Mouse (Mus musculus) liver, embryonic 13.5 days (tissue): ENCODE measurements around the gene Igsf9b. TPM values are rescaled to one million over a fixed set of nuclear protein-coding genes. Genes with fewer than 3 reads are reported as not detected.

Experiments used
- ATAC-seq: fragments of 200-750 bp; cut with Nextera tagmentation; 2 replicates; pipeline ENCODE4 v1.8.0; 2017; ENCODE audit warnings: low read depth, mild to moderate bottlenecking, moderate number of reproducible peaks, moderate library complexity
- DNase-seq: peaks from one replicate; pipeline ENCODE4 v3.0.0; 2022
- H3K27ac ChIP-seq: fragments of 300-500 bp; sonication (generic); 2 replicates; pipeline ENCODE4 v1.5.1; 2015; ENCODE audit warnings: moderate library complexity, mild to moderate bottlenecking, inconsistent platforms
- H3K27me3 ChIP-seq: fragments of 300-500 bp; sonication (generic); 2 replicates; pipeline ENCODE4 v1.6.1; 2015; ENCODE audit warnings: mild to moderate bottlenecking, inconsistent platforms
- H3K36me3 ChIP-seq: fragments of 300-500 bp; sonication (generic); 2 replicates; pipeline ENCODE4 v1.6.1; 2015; ENCODE audit warnings: mild to moderate bottlenecking, inconsistent platforms
- H3K4me1 ChIP-seq: fragments of 300-500 bp; sonication (generic); replicated peaks from 2 replicates; pipeline ENCODE4 v1.6.1; 2015; ENCODE audit warnings: inconsistent platforms
- H3K4me2 ChIP-seq: fragments of 300-500 bp; sonication (generic); 2 replicates; pipeline ENCODE4 v1.6.1; 2015; ENCODE audit warnings: inconsistent platforms, mild to moderate bottlenecking, moderate library complexity
- H3K4me3 ChIP-seq: fragments of 300-500 bp; sonication (generic); replicated peaks from 2 replicates; pipeline ENCODE4 v1.5.1; 2015; ENCODE audit warnings: mild to moderate bottlenecking, inconsistent platforms
- H3K9ac ChIP-seq: fragments of 300-500 bp; sonication (generic); 2 replicates; pipeline ENCODE4 v1.6.1; 2015; ENCODE audit warnings: mild to moderate bottlenecking, inconsistent platforms
- H3K9me3 ChIP-seq: fragments of 300-500 bp; sonication (generic); replicated peaks from 2 replicates; pipeline ENCODE4 v1.6.1; 2016; ENCODE audit warnings: inconsistent platforms
- WGBS: fragments of 180-500 bp; shearing (Covaris S2); methylation state at CpG from one replicate; pipeline ENCODE4 v1.1.7; 2015; ENCODE audit not compliant: insufficient replicate concordance; 5-methylcytosine and 5-hydroxymethylcytosine counted together
- polyA plus RNA-seq: library from polyadenylated mRNA; unstranded; fragments of >200 nt; fragmentation: Nextera tagmentation; extraction: Ambion mirVana; gene quantifications from 2 replicates; pipeline ENCODE4 v1.2.1, GENCODE M21; 2015

The Igsf9b gene
- polyA plus RNA-seq, 1 experiment from 2014 or later, result 0.13 TPM

DNA sequence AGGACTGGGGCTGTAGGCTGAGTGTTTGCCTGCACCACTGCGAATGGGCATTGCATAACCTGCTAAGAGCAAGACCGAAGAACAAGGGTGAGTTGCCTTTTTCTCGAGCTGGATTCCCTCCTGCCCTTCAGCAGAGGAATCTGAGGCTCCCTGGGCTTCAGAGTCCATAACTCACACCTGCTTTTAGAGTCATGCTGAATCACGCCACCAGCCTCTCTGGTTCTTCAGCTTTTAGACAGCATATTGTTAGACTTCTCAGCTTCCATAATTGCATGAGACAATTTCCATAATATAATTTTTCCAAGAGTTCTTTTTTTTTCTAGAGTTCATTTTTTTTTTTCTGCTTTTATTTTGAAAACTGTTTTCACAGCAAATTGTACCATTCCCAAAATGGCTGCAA is 4.6 kb upstream of the Igsf9b start:
- Histone ChIP-seq H3K27ac (no peak overlapping the region), H3K4me1 (peaks cover under 1% of the 10 kb centered on the region; the same call in 1 of the 2 replicates), H3K9ac (no peak overlapping the region), H3K9me3 (no peaks in the 10 kb centered on the region), H3K4me3 (no peak overlapping the region), H3K4me2 (no peak overlapping the region), H3K36me3 (no peaks in the 10 kb centered on the region), H3K27me3 (peaks cover 23% of the 10 kb centered on the region)
- no peak for DNase-seq
- ATAC-seq, result no peak
- WGBS, result 42% methylated on average over 4 of the region's 4 CpGs

DNA sequence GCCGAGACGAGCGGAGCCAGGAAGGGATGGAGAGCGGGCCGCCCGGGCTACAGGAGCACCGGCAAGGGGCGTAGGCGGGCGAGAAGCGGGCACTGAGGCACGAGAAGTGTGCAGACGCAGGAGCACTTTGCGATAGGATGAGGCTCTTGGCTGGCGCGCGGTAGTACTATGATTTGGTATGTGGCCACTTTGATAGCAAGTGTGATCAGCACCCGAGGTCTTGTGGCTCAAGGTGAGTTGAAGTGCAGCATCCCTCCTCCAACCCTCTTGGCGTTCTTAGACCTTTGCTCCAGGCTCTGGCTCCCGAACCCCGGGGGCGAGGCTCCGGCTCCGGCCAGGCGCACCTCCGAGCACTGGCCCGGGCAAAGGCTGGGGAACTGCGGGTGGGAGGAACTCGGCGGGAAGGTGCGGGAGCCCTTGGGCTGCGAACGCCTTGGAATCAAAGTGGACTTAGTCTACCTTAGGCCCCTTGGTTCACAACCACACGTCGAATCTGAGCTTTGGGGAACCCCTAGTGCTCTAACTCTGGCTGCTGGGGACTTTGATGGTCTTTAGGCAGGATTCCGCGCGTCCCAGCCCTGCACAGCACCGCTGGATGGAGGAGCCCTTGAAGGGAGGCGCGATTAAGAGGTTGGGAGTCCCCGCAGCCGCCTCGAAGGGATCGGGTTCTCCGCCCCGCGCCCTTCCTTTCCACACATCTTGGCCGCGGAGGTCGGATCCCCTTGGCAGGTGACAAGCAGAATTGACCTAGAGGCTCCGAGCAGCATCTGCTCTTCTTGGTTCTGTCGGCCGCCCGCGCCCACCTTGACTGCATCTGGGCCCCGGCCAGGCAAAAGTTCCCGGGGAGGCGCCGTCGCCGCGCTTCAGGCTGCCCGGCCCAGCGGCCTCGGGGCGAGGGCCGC is 533 bp downstream of the Igsf9b start:
- H3K4me1 ChIP-seq, result peaks cover 8% of the 10 kb centered on the region; the same call in 1 of the 2 replicates
- H3K9me3 ChIP-seq, result no peaks in the 10 kb centered on the region
- H3K36me3 ChIP-seq, result no peaks in the 10 kb centered on the region
- DNase-seq (no peak), ATAC-seq (peak; percentile 21; the same call in 1 of the 2 replicates)
- peak overlapping the region; percentile 53 for H3K4me3 ChIP-seq
- peaks cover 61% of the 10 kb centered on the region for H3K27me3 ChIP-seq
- no peak overlapping the region for H3K9ac ChIP-seq
- H3K4me2 ChIP-seq, result peak overlapping the region; percentile 61
- no peak overlapping the region for H3K27ac ChIP-seq
- 2% methylated on average over 68 of the region's 68 CpGs for WGBS

DNA sequence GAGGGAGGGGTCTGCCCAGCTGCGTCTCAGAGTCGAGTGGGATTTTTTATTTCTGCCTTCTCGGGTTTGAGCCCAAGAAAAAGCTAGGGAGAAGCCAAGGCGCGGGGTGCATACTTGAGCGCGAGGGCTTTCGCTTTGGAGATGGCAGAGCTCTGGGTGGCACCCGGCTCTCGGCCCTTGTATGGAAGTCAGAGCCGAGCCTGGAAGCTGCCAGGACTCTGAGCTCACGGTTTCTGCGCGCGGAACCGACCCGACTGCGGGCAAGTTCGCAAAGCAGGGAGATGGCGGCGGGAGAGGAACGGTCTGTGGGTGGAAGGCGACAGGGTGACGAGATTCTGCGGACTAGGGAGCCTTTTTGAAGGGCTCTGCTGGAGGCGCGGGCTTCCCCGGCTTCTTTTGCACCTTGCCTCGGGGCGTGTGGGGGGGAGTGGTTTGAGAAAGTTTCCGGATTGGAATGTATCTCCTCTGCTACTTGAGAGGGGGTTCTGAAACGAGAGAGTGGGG is 1.2 kb downstream of the Igsf9b start:
- no peaks in the 10 kb centered on the region for H3K36me3 ChIP-seq
- H3K4me3 ChIP-seq, result peak overlapping the region; percentile 53
- H3K27me3 ChIP-seq, result peaks cover 61% of the 10 kb centered on the region
- no peak overlapping the region for H3K27ac ChIP-seq
- under 1% methylated on average over 32 of the region's 32 CpGs for WGBS
- ATAC-seq (no peak), DNase-seq (no peak)
- H3K4me1 ChIP-seq, result peaks cover 8% of the 10 kb centered on the region; the same call in 1 of the 2 replicates
- no peak overlapping the region for H3K9ac ChIP-seq
- H3K4me2 ChIP-seq, result peak overlapping the region; percentile 61
- no peaks in the 10 kb centered on the region for H3K9me3 ChIP-seq

DNA sequence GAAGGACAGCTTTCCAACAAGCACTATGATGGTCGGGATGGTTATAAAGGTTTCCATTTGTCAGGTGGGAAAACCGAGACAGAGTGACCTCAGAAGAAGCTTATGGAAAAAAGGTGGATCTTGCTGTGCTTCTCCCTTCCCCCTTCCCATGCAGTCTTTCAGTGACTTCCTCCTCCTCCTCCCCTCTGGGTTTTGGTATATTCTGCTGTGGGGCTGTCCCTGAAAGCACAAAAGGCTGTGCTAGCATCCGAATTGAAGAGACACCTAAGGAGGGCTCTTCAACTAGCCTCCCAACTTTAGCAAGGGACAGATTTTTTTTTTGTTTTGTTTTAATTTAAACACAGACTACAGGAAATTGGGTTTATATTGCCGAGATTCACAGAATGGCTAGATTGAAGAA is 1.7 kb downstream of the Igsf9b start:
- Histone ChIP-seq H3K4me3 (peak overlapping the region; percentile 53), H3K36me3 (no peaks in the 10 kb centered on the region), H3K9me3 (no peaks in the 10 kb centered on the region), H3K4me2 (peak overlapping the region; percentile 61), H3K27ac (no peak overlapping the region), H3K9ac (no peak overlapping the region), H3K27me3 (peaks cover 61% of the 10 kb centered on the region), H3K4me1 (peaks cover 8% of the 10 kb centered on the region; the same call in 1 of the 2 replicates)
- 5% methylated on average over 4 of the region's 4 CpGs for WGBS
- DNase-seq, result no peak
- no peak for ATAC-seq

DNA sequence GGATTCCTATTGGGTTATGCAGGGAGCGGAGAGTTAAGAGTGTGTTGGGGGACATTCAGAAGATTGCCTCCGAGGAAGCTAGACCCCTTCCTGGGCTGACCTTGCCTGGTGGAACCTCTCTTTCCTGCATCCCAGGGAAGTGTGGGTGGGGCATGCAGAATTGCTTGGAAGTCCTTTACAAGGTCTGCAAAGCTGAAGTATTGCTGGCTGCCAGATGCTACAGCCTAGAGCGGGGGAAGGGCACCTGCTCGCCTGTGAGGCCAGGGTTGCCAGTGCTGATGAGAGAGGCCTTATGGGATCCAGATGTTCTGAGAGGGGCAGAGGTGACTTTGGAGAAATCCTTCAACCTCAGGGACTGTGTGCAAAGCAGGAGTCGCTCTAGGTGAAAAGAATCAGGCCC is 2.5 kb downstream of the Igsf9b start:
- H3K9ac ChIP-seq, result no peak overlapping the region
- no peak overlapping the region for H3K4me2 ChIP-seq
- H3K4me1 ChIP-seq, result peaks cover 8% of the 10 kb centered on the region; the same call in 1 of the 2 replicates
- H3K36me3 ChIP-seq, result no peaks in the 10 kb centered on the region
- no peak for DNase-seq
- no peak for ATAC-seq
- H3K27me3 ChIP-seq, result peaks cover 61% of the 10 kb centered on the region
- no peak overlapping the region for H3K4me3 ChIP-seq
- no peak overlapping the region for H3K27ac ChIP-seq
- H3K9me3 ChIP-seq, result no peaks in the 10 kb centered on the region
- WGBS, result 38% methylated on average over 5 of the region's 5 CpGs

DNA sequence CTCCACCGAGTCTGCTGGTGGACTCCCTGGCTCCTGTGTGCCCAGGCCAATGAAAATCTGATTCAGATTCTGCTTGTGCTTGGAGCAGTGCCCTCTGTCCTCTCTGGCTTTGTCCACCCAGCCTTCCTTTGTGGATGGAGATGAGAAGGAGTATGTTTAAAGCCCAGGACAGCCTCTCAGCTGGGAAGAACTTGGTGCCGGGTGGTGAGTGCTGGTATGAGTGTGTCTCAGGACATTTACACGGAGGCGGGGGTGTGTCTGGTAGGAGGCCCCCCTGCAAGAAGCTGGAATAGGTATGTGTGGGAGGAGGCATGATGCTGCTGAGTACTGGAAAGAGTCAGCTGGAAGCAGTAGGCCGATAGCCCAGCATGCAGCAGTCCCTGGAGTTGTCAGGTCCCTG is 3.3 kb downstream of the Igsf9b start:
- WGBS, result 54% methylated on average over 5 of the region's 5 CpGs
- H3K9ac ChIP-seq, result no peak overlapping the region
- no peak overlapping the region for H3K4me2 ChIP-seq
- no peak overlapping the region for H3K27ac ChIP-seq
- ATAC-seq (no peak), DNase-seq (no peak)
- H3K4me3 ChIP-seq, result no peak overlapping the region
- H3K36me3 ChIP-seq, result no peaks in the 10 kb centered on the region
- peaks cover 8% of the 10 kb centered on the region; the same call in 1 of the 2 replicates for H3K4me1 ChIP-seq
- H3K9me3 ChIP-seq, result no peaks in the 10 kb centered on the region
- H3K27me3 ChIP-seq, result peaks cover 59% of the 10 kb centered on the region

DNA sequence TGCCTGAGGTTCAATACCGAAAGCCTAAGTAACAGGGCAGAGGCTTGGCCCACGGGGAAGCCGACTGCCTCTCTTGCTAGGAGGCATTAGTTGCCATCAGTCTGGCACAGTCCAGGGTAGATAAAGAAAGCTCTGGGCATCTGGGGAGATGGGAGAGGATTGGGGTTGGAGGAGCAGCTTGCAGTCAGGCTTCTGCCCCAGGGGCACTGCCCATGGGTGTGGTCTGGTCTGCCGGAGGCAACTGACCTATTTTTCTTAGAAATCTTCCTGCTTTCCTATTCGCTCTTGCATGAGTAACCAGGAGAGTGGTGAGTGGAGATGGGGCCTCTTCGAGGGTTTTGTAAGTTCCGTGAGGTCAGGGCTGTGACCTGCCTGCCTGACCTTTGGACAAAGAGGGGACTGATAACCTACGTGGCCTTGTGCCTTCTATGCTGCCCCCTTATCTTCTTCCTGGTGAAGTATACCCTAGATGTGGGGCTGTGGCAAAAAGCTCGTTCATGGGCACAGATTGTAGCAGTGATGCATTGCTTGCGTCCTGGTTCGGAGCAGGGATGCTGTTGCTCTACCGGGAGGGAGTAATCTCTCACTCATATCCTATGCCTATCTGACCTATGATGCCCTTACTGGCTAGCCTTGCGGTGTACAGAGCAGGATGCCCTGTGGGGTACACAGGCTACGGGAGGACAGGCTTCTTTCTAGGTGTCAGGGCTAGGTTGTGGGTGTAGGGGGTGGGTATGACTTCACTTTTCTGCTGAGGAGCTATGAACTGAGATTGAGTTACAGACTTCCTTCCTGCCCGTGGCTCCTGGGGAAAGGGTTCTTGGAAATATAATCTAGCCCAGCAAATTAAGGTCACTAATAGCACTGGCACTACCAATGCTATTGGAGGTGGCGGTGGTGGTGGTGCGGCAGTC is 4.8 kb downstream of the Igsf9b start:
- Histone ChIP-seq H3K36me3 (no peaks in the 10 kb centered on the region), H3K4me3 (no peak overlapping the region), H3K4me2 (no peak overlapping the region), H3K27me3 (peaks cover 44% of the 10 kb centered on the region), H3K9me3 (no peaks in the 10 kb centered on the region), H3K27ac (no peak overlapping the region), H3K9ac (no peak overlapping the region), H3K4me1 (peaks cover 8% of the 10 kb centered on the region; the same call in 1 of the 2 replicates)
- ATAC-seq, result no peak
- DNase-seq, result no peak
- WGBS, result 51% methylated on average over 17 of the region's 17 CpGs

DNA sequence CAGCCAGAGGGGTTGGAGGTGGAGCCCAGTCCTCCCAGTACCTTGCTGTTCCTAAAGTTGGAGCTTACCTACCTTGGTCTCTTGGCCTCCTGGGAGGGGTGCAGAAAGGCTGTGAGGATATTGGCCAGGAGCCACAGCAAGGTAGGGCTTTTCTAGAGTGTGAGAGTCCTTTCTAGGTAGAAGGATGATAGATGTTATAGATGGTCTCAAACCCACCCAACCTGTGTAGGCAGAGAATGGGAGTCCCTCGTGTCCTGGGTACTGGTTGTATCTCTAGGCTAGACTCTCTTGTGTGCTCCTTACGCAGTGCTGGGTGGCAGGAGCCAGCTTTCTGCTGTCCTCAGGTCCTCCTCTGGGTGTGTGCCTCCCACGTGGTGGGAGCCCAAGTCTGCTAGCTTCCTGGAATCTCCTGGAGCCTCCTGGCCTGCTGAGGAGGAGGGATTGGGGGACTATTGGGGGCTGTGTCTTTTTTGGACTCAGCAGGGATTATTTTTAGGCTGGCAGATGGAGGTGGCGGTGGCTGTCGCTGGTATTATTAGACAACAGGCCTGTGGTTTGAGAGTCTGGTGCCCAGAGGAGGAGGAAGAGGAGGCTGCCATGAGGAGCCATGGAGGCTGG is 5.6 kb downstream of the Igsf9b start:
- Histone ChIP-seq H3K4me1 (peaks cover 6% of the 10 kb centered on the region; the same call in 1 of the 2 replicates), H3K9ac (no peak overlapping the region), H3K4me3 (no peak overlapping the region), H3K36me3 (no peaks in the 10 kb centered on the region), H3K4me2 (no peak overlapping the region), H3K27me3 (peaks cover 36% of the 10 kb centered on the region), H3K9me3 (no peaks in the 10 kb centered on the region), H3K27ac (no peak overlapping the region)
- DNase-seq (no peak), ATAC-seq (no peak)
- WGBS, result 35% methylated on average over 5 of the region's 5 CpGs

DNA sequence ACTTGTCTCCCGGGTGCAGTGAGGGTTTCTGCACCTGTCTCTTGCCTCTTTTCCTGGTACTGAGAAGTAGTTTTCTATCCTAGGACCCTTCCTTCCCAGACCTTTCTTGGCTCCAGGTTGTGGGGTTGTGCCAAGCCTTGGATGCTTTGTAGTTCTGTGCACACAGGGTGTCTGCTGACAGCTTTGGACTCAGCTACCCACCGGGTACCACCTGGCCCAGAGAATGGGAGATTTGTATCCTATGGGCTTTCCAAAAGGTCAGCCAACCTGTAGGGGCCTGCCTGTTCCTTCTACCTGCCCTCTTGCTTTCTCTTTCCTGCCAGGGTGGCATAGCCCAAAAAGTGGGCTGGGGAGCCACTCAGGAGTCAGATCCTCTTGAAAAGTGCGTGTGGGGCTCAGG is 6.5 kb downstream of the Igsf9b start:
- Histone ChIP-seq H3K4me3 (no peak overlapping the region), H3K9me3 (no peaks in the 10 kb centered on the region), H3K36me3 (no peaks in the 10 kb centered on the region), H3K27ac (no peak overlapping the region), H3K4me2 (no peak overlapping the region), H3K4me1 (no peaks in the 10 kb centered on the region), H3K9ac (no peak overlapping the region), H3K27me3 (peaks cover 27% of the 10 kb centered on the region)
- WGBS, result 22% methylated on average over 3 of the region's 3 CpGs
- DNase-seq (no peak), ATAC-seq (no peak)

DNA sequence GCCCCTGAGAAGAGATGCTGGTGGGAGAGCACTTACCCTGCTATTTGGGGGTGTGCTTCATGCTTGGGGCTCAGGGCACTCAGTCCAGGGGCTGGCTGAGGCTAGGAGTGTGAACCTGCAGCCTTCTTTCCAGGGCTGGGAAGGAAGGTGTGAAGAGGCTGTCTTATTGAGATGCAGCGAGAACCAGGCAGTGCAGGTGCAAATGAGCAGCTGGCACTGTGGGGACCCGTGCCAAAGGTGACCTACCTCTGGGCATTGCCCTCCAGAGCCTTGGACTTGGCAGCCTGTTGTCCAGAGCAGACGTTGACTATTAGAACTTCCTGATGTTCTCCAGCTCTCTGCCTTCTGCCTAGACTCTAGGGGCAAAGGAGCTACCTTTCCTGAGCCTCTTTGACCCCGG is 7.6 kb downstream of the Igsf9b start:
- no peak overlapping the region for H3K4me3 ChIP-seq
- 11% methylated on average over 4 of the region's 4 CpGs for WGBS

DNA sequence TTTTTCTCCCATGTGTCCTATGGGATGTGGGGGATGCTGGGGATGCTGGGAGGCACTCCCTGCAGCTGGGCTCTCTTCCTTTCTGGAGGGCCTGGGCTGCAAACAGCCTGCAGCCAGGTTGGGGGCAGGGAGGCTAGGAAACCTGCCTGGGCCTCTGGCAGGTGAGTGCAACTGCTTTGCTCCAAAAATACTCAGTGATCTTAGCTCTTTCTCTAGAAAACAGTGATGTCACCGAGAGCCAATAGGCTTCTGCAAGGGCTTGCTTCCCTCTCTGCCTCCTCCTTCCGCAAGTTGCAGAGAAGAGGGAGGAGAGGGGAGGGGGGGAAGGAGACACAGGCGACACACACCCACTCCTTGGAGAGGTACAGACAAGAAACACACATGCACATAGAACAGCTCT is 8.3 kb downstream of the Igsf9b start:
- Histone ChIP-seq H3K9me3 (no peaks in the 10 kb centered on the region), H3K4me1 (no peaks in the 10 kb centered on the region), H3K27me3 (peaks cover 10% of the 10 kb centered on the region; the same call in 1 of the 2 replicates), H3K27ac (no peak overlapping the region), H3K36me3 (no peaks in the 10 kb centered on the region), H3K4me2 (no peak overlapping the region), H3K9ac (no peak overlapping the region), H3K4me3 (no peak overlapping the region)
- 0% methylated on average over 3 of the region's 3 CpGs for WGBS
- ATAC-seq, result no peak
- DNase-seq, result no peak

More for the DNA sequence above, 7.6 kb downstream of the Igsf9b start:
- Histone ChIP-seq H3K9ac (no peak overlapping the region), H3K4me2 (no peak overlapping the region), H3K27ac (no peak overlapping the region), H3K4me1 (no peaks in the 10 kb centered on the region), H3K9me3 (no peaks in the 10 kb centered on the region), H3K36me3 (no peaks in the 10 kb centered on the region), H3K27me3 (peaks cover 16% of the 10 kb centered on the region)
- no peak for ATAC-seq
- DNase-seq, result no peak
